Mouse (Mus musculus) embryo, embryonic 10 days (tissue): ENCODE measurements around the gene Trim75.

Source experiments
- DNase-seq: peaks from one replicate; pipeline ENCODE4 v3.0.0-alpha.2; 2015; ENCODE audit warnings: low spot score

The Trim75 gene

GRCm38 (mm10) chr8:64944831-64945230, 42.8 kb downstream of the Trim75 start:
- DNase-seq = no peak

- no peak for DNase-seq
Measured at GRCm38 (mm10) chr8:64942946-64943345, 44.7 kb downstream of the Trim75 start.

- peak; percentile 91 for DNase-seq
Measured at GRCm38 (mm10) chr8:64941495-64941894, 46.1 kb downstream of the Trim75 start.

GRCm38 (mm10) chr8:64941019-64941418, 46.6 kb downstream of the Trim75 start:
- DNase-seq = no peak

DNA sequence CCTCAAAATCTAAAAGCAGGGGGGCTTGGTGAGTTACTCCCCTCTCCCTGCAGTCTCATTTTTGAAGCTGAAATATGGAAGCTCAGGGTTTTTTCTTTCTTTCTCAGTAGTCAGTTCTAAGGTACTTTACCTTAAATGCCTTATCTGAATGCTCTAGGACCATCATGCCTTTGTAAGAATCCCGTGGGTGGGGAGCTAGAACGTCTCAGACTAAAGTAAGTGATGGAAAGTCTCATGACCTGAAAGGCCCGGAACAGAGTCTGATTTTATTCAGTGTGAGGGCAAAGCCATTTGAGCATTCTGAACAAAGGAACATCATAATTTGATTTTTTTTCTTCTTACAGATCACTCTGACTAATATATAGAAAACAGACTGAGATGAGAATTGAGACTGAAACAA, 52.6 kb downstream of the Trim75 start:
- no peak for DNase-seq
